Mouse (Mus musculus) hindbrain, embryonic 16.5 days (tissue): ENCODE measurements around the gene Vamp2. TPM values are rescaled to one million over a fixed set of nuclear protein-coding genes. Genes with fewer than 3 reads are reported as not detected.

ENCODE experiments used
- ATAC-seq: fragments of 200-750 bp; cut with Nextera tagmentation; 2 replicates; pipeline ENCODE4 v1.8.0; 2017; ENCODE audit warnings: moderate TSS enrichment, moderate library complexity
- H3K27ac ChIP-seq: fragments of 300-500 bp; sonication (generic); 2 replicates; pipeline ENCODE4 v1.5.1; 2014; ENCODE audit warnings: low read depth, mild to moderate bottlenecking, control low read depth, low read length, moderate library complexity
- H3K27me3 ChIP-seq: fragments of 300-500 bp; sonication (generic); replicated peaks from 2 replicates; pipeline ENCODE4 v1.6.1; 2014; ENCODE audit warnings: low read length; ENCODE audit not compliant: control insufficient read depth, insufficient read depth
- H3K36me3 ChIP-seq: fragments of 300-500 bp; sonication (generic); 2 replicates; pipeline ENCODE4 v1.6.1; 2014; ENCODE audit warnings: mild to moderate bottlenecking, low read length, moderate library complexity, mixed read lengths; ENCODE audit not compliant: control insufficient read depth, insufficient read depth
- H3K4me1 ChIP-seq: fragments of 300-500 bp; sonication (generic); 2 replicates; pipeline ENCODE4 v1.6.1; 2014; ENCODE audit warnings: low read depth, low read length; ENCODE audit not compliant: control insufficient read depth, insufficient read depth
- H3K4me2 ChIP-seq: fragments of 300-500 bp; sonication (generic); 2 replicates; pipeline ENCODE4 v1.6.1; 2014; ENCODE audit warnings: mild to moderate bottlenecking, low read length, control low read depth, moderate library complexity
- H3K4me3 ChIP-seq: fragments of 300-500 bp; sonication (generic); 2 replicates; pipeline ENCODE4 v1.5.1; 2014; ENCODE audit warnings: mild to moderate bottlenecking, low read length, control low read depth, moderate library complexity
- H3K9ac ChIP-seq: fragments of 300-500 bp; sonication (generic); 2 replicates; pipeline ENCODE4 v1.6.1; 2014; ENCODE audit warnings: low read depth, mild to moderate bottlenecking, control low read depth, low read length, moderate library complexity
- H3K9me3 ChIP-seq: fragments of 300-500 bp; sonication (generic); 2 replicates; pipeline ENCODE4 v1.6.1; 2014; ENCODE audit warnings: mild to moderate bottlenecking, low read length, moderate library complexity; ENCODE audit not compliant: control insufficient read depth
- WGBS: fragments of 180-500 bp; shearing (Covaris S2); extraction: QIAGEN DNeasy Blood & Tissue Kit; methylation state at CpG from one replicate; pipeline ENCODE4 v1.1.7; 2014; 5-methylcytosine and 5-hydroxymethylcytosine counted together
- polyA plus RNA-seq: library from polyadenylated mRNA; unstranded; fragments of >200 nt; fragmentation: Nextera tagmentation; extraction: Ambion mirVana; gene quantifications from 2 replicates; pipeline ENCODE4 v1.2.1, GENCODE M21; 2015

Gene Vamp2
- 402 and 475 TPM in 2 replicates for polyA plus RNA-seq

GRCm38 (mm10) chr11:69088103-69088855 lies at the start of gene Vamp2:
TSS of gene Vamp2 (plus strand) at chr11:69088490.
- peak within 1 kb of the TSS; percentile 94 for H3K4me2 ChIP-seq
- peak within 1 kb of the TSS; percentile 99 for H3K4me3 ChIP-seq
- H3K9ac ChIP-seq = peak within 1 kb of the TSS; percentile 100
- peaks cover 6% of the 10 kb centered on the region for H3K36me3 ChIP-seq
- H3K27ac ChIP-seq = peak within 1 kb of the TSS; percentile 96
- under 1% methylated on average over 57 of the region's 67 CpGs for WGBS
- no peaks in the 10 kb centered on the region for H3K27me3 ChIP-seq
- H3K9me3 ChIP-seq = no peaks in the 10 kb centered on the region
- H3K4me1 ChIP-seq = peaks cover 27% of the 10 kb centered on the region
- peak; percentile 85 for ATAC-seq

GRCm38 (mm10) chr11:69045531-69046394 lies 42.5 kb upstream of the Vamp2 start, which contains the start of gene Aurkb:
TSS of gene Aurkb (plus strand) at chr11:69045647.
- under 1% methylated on average over 54 of the region's 54 CpGs for WGBS
- H3K36me3 ChIP-seq = no peaks in the 10 kb centered on the region
- H3K9ac ChIP-seq = peak within 1 kb of the TSS; percentile 50
- peak within 1 kb of the TSS; percentile 91 for H3K4me2 ChIP-seq
- peak within 1 kb of the TSS; percentile 56 for H3K4me3 ChIP-seq
- no peaks in the 10 kb centered on the region for H3K9me3 ChIP-seq
- H3K4me1 ChIP-seq = peaks cover 8% of the 10 kb centered on the region
- no peaks in the 10 kb centered on the region for H3K27me3 ChIP-seq
- no peak within 1 kb of the TSS for H3K27ac ChIP-seq
- peak; percentile 76 for ATAC-seq

- Histone ChIP-seq H3K36me3 (no peaks in the 10 kb centered on the region), H3K9me3 (no peaks in the 10 kb centered on the region), H3K4me1 (peaks cover 8% of the 10 kb centered on the region), H3K27ac (no peak overlapping the region), H3K9ac (peak overlapping the region; percentile 50; the same call in 1 of the 2 replicates), H3K27me3 (no peaks in the 10 kb centered on the region), H3K4me3 (peak overlapping the region; percentile 56), H3K4me2 (peak overlapping the region; percentile 91)
- WGBS = 14% methylated on average over 9 of the region's 9 CpGs
- no peak for ATAC-seq
These were observed 41.9 kb upstream of the Vamp2 start for GRCm38 (mm10) chr11:69046395-69046774.

DNA sequence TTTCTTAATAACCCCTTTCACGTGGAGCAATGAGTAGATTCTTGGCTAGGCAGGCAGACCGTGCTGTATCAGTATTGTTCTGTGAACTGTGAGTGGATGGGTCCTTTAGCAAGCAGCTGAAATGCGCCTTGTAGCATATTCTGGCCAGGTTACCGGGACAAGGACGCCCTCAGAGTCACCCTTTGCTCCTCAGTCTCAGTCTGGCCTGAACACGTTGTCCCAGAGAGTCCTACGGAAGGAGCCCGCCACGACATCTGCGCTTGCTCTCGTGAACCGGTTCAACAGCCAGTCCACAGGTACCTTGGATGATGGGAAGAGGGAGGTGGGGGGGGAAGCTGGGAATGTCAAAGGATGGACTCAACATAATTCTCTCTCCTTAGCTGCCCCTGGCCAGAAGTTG lies 40.7 kb upstream of the Vamp2 start:
- Histone ChIP-seq H3K4me3 (no peak overlapping the region), H3K4me1 (peaks cover 8% of the 10 kb centered on the region), H3K27me3 (no peaks in the 10 kb centered on the region), H3K36me3 (no peaks in the 10 kb centered on the region), H3K9ac (no peak overlapping the region), H3K27ac (no peak overlapping the region), H3K4me2 (0 out of 2 replicates have a peak overlapping the region, but pooled peaks have one; percentile 1), H3K9me3 (no peaks in the 10 kb centered on the region)
- ATAC-seq = no peak
- WGBS = 90% methylated on average over 12 of the region's 12 CpGs

- H3K9ac ChIP-seq = no peak overlapping the region
- ATAC-seq = no peak
- peaks cover 8% of the 10 kb centered on the region for H3K4me1 ChIP-seq
- 91% methylated on average over 14 of the region's 14 CpGs for WGBS
- H3K36me3 ChIP-seq = no peaks in the 10 kb centered on the region
- H3K4me3 ChIP-seq = no peak overlapping the region
- no peaks in the 10 kb centered on the region for H3K27me3 ChIP-seq
- H3K27ac ChIP-seq = no peak overlapping the region
- no peak overlapping the region for H3K4me2 ChIP-seq
- no peaks in the 10 kb centered on the region for H3K9me3 ChIP-seq
These were observed 40.1 kb upstream of the Vamp2 start for GRCm38 (mm10) chr11:69048151-69048550.

DNA sequence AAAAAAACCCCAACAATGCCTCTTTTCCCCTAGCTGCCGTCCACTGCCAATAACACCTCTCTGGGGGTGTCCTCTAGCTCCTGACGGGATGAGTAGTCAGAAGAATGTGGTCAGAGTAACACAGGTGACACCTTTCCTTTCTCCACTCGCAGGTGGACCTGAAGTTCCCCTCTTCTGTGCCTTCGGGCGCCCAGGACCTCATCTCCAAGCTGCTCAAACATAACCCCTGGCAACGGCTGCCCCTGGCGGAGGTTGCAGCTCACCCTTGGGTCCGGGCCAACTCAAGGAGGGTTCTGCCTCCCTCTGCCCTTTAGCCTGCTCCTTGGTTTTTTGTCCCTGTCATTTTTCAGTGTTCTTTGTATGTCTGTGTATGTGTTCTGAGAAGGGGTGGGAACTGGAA lies 37.5 kb upstream of the Vamp2 start:
- Histone ChIP-seq H3K36me3 (no peaks in the 10 kb centered on the region), H3K9ac (no peak overlapping the region), H3K27me3 (no peaks in the 10 kb centered on the region), H3K4me2 (no peak overlapping the region), H3K4me1 (peaks cover 8% of the 10 kb centered on the region), H3K4me3 (no peak overlapping the region), H3K9me3 (no peaks in the 10 kb centered on the region), H3K27ac (no peak overlapping the region)
- ATAC-seq = no peak
- 81% methylated on average over 8 of the region's 8 CpGs for WGBS

GRCm38 (mm10) chr11:69051771-69052170 lies 36.5 kb upstream of the Vamp2 start:
- Histone ChIP-seq H3K9ac (no peak overlapping the region), H3K4me2 (no peak overlapping the region), H3K27ac (no peak overlapping the region), H3K4me3 (no peak overlapping the region), H3K27me3 (no peaks in the 10 kb centered on the region), H3K36me3 (no peaks in the 10 kb centered on the region), H3K9me3 (no peaks in the 10 kb centered on the region), H3K4me1 (no peaks in the 10 kb centered on the region)
- WGBS = 53% methylated on average over 4 of the region's 4 CpGs
- no peak for ATAC-seq

GRCm38 (mm10) chr11:69052824-69053421 lies 35.4 kb upstream of the Vamp2 start:
- no peak overlapping the region for H3K27ac ChIP-seq
- 96% methylated on average over 2 of the region's 2 CpGs for WGBS
- H3K4me2 ChIP-seq = no peak overlapping the region
- H3K9me3 ChIP-seq = no peaks in the 10 kb centered on the region
- ATAC-seq = no peak
- H3K4me3 ChIP-seq = no peak overlapping the region
- no peaks in the 10 kb centered on the region; the same call in 1 of the 2 replicates for H3K4me1 ChIP-seq
- H3K27me3 ChIP-seq = no peaks in the 10 kb centered on the region
- no peak overlapping the region for H3K9ac ChIP-seq
- H3K36me3 ChIP-seq = no peaks in the 10 kb centered on the region

DNA sequence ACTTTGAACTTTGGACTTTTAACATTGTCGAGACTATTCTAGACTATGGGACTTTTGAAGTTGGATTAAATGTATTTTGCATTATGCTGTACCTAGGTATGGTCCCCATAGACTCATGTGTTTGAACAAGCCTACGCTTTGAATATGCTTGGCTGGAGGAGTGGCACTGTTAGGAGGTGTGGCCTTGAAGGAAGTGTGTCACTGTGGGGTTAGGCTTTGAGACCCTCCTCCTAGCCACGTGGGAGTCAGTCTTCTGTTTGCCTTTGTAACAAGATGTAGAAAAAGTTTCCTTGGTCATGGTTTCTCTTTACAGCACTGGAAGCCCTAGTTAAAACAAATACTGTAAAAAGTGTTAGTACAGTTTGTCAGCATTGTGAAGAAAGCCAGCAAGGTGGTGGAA lies 34.4 kb upstream of the Vamp2 start:
- Histone ChIP-seq H3K9ac (no peak overlapping the region), H3K9me3 (no peaks in the 10 kb centered on the region), H3K36me3 (no peaks in the 10 kb centered on the region), H3K4me1 (peaks cover 3% of the 10 kb centered on the region; the same call in 1 of the 2 replicates), H3K27me3 (no peaks in the 10 kb centered on the region), H3K4me3 (no peak overlapping the region), H3K4me2 (no peak overlapping the region), H3K27ac (no peak overlapping the region)
- 85% methylated on average over 3 of the region's 3 CpGs for WGBS
- no peak for ATAC-seq
